Mouse (Mus musculus): ENCODE measurements at regions not wholly inside any gene's neighbourhood (a gene's known extent, or its start where the extent isn't known, plus 50 kb on each side); places are given as distances from the start of the nearest gene placed in this dataset.

DNA sequence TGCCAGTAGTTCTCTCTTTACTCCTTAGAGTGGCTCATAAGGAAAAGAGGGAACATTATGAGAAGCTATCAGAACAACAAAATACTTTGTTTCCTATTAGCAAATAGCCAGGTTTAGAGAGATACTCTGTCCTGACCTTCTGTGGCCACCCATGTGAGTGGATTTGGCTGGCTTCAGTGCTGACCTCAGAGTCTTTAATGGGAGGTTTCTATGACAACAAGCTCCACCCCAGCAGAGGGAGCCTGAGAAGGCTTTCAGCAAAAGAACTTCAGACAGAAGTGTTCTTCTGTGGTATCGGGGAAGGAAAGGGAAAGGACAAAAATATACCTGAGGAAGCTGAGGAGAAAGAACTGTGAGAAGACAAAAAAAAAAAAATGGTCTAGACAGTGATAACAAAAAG, 108.1 kb upstream of the Nhs start:
- 46% methylated on average over 1 of the region's 1 CpGs for WGBS
- no peak overlapping the region for H3K27ac ChIP-seq (replicated peaks; ENCODE audit: low read depth, low read length)
- no peak overlapping the region for H3K9ac ChIP-seq (ENCODE audit: low read depth, low read length)
- no peaks in the 10 kb centered on the region for H3K36me3 ChIP-seq (ENCODE audit: control insufficient read depth, insufficient read depth, low read length)
- H3K4me1 ChIP-seq (ENCODE audit: control insufficient read depth, insufficient read depth, low read length): no peaks in the 10 kb centered on the region
- H3K4me3 ChIP-seq (ENCODE audit: low read depth, low read length): no peak overlapping the region
- no peaks in the 10 kb centered on the region; the same call in none of the 2 replicates for H3K27me3 ChIP-seq (replicated peaks; ENCODE audit: control insufficient read depth, insufficient read depth, low read length)
- ATAC-seq (ENCODE audit: low read depth) (no peak), DNase-seq (ENCODE audit: low spot score) (peak; percentile 53)
- H3K4me2 ChIP-seq (ENCODE audit: low read depth, low read length): no peak overlapping the region
- no peaks in the 10 kb centered on the region for H3K9me3 ChIP-seq (ENCODE audit: control insufficient read depth, low read length)

- WGBS: 63% methylated on average over 1 of the region's 1 CpGs
- Histone ChIP-seq H3K4me1 (ENCODE audit: control insufficient read depth, insufficient read depth, low read length) (no peaks in the 10 kb centered on the region), H3K36me3 (ENCODE audit: control insufficient read depth, insufficient read depth, low read length) (no peaks in the 10 kb centered on the region), H3K9me3 (ENCODE audit: control insufficient read depth, low read length) (no peaks in the 10 kb centered on the region), H3K4me3 (ENCODE audit: low read depth, low read length) (no peak overlapping the region), H3K9ac (ENCODE audit: low read depth, low read length) (no peak overlapping the region), H3K27ac (replicated peaks; ENCODE audit: low read depth, low read length) (no peak overlapping the region), H3K27me3 (replicated peaks; ENCODE audit: control insufficient read depth, insufficient read depth, low read length) (no peaks in the 10 kb centered on the region; the same call in none of the 2 replicates), H3K4me2 (ENCODE audit: low read depth, low read length) (no peak overlapping the region)
- peak; percentile 90 for ATAC-seq (ENCODE audit: low read depth)
- peak; percentile 66 for DNase-seq (ENCODE audit: low spot score)
Measured at GRCm38 (mm10) chrX:162266769-162267168, 107.2 kb upstream of the Nhs start.

- Histone ChIP-seq H3K27ac (replicated peaks; ENCODE audit: low read depth, low read length) (no peak overlapping the region), H3K4me1 (ENCODE audit: control insufficient read depth, insufficient read depth, low read length) (no peaks in the 10 kb centered on the region), H3K9ac (ENCODE audit: low read depth, low read length) (no peak overlapping the region), H3K36me3 (ENCODE audit: control insufficient read depth, insufficient read depth, low read length) (no peaks in the 10 kb centered on the region), H3K4me2 (ENCODE audit: low read depth, low read length) (no peak overlapping the region), H3K4me3 (ENCODE audit: low read depth, low read length) (no peak overlapping the region), H3K9me3 (ENCODE audit: control insufficient read depth, low read length) (no peaks in the 10 kb centered on the region), H3K27me3 (replicated peaks; ENCODE audit: control insufficient read depth, insufficient read depth, low read length) (0 out of 2 replicates have a peak, but pooled peaks cover 3% of the 10 kb centered on the region)
- ATAC-seq (ENCODE audit: low read depth) (no peak), DNase-seq (ENCODE audit: low spot score) (no peak)
- WGBS: 78% methylated on average over 3 of the region's 3 CpGs
Measured at GRCm38 (mm10) chrX:162257398-162257797, 97.9 kb upstream of the Nhs start.

DNA sequence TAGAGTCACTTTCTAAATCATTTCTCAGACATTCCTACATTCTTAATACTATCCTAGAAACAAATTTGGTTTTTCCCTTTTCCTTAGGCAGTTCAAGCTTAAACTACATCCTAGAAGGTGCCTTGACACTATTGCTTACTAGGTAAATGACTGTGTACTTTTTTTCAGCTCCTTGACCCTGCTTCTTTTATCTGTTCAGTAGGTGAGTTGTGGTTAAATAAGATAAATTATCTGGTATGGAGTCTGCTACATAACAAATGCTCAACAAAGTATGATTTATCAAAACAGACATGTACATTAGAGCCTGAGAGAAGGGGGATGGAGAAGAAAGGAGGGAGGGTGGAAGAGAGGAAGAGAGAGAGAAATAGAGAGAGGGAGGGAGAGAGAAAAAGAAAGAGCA, 96.3 kb upstream of the Nhs start:
- Histone ChIP-seq H3K9me3 (ENCODE audit: control insufficient read depth, low read length) (no peaks in the 10 kb centered on the region), H3K27ac (replicated peaks; ENCODE audit: low read depth, low read length) (no peak overlapping the region), H3K9ac (ENCODE audit: low read depth, low read length) (no peak overlapping the region), H3K27me3 (replicated peaks; ENCODE audit: control insufficient read depth, insufficient read depth, low read length) (no peaks in the 10 kb centered on the region), H3K4me1 (ENCODE audit: control insufficient read depth, insufficient read depth, low read length) (no peaks in the 10 kb centered on the region), H3K4me2 (ENCODE audit: low read depth, low read length) (no peak overlapping the region), H3K4me3 (ENCODE audit: low read depth, low read length) (no peak overlapping the region), H3K36me3 (ENCODE audit: control insufficient read depth, insufficient read depth, low read length) (no peaks in the 10 kb centered on the region)
- ATAC-seq (ENCODE audit: low read depth) (no peak), DNase-seq (ENCODE audit: low spot score) (no peak)

DNA sequence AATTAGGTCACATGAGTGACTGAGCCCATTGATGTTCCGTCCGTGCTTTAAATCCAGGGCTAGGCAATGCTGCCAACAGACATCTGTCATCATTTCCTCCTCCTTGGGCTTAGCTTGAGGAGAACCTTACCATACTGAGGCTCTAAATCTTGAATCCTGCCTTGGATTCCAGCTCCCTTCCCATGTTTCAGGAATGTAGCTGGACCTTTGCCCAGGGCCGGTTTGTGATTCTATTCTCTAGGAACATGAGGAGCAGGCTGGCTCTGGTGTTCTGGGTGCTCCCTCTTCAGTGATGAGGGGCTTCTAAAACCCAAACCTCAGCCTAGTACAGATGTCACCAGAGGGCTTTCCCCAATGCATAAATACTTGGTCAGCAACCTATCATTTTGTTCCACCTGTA, 81.8 kb upstream of the Nhs start:
- Histone ChIP-seq H3K36me3 (ENCODE audit: control insufficient read depth, insufficient read depth, low read length) (no peaks in the 10 kb centered on the region), H3K4me3 (ENCODE audit: low read depth, low read length) (no peak overlapping the region), H3K27ac (replicated peaks; ENCODE audit: low read depth, low read length) (no peak overlapping the region), H3K9ac (ENCODE audit: low read depth, low read length) (no peak overlapping the region), H3K9me3 (ENCODE audit: control insufficient read depth, low read length) (no peaks in the 10 kb centered on the region), H3K4me1 (ENCODE audit: control insufficient read depth, insufficient read depth, low read length) (no peaks in the 10 kb centered on the region), H3K4me2 (ENCODE audit: low read depth, low read length) (no peak overlapping the region), H3K27me3 (replicated peaks; ENCODE audit: control insufficient read depth, insufficient read depth, low read length) (peaks cover 23% of the 10 kb centered on the region; the same call in 1 of the 2 replicates)
- peak; percentile 18 for DNase-seq (ENCODE audit: low spot score)
- no peak for ATAC-seq (ENCODE audit: low read depth)
- 72% methylated on average over 3 of the region's 3 CpGs for WGBS

DNA sequence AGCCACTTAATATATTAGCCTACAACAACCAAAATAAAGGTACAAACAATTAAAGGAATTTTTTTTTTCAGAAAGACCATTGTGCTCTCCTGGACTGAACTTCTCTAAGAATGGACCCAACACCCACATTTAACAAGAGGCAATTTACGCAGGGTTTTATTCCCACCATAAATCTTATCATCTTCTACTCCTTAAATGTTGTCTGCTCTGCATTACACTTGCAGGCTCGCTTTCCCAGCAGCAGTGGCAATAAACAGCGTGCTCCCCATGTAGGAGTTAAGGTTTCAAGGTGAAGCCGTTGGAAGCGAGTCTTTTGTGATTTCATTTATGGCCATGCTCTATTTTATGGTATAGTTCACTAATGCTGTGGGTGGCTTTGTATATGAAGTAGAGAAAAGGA, 76.0 kb upstream of the Nhs start:
- no peaks in the 10 kb centered on the region for H3K4me1 ChIP-seq (ENCODE audit: control insufficient read depth, insufficient read depth, low read length)
- no peak overlapping the region for H3K4me2 ChIP-seq (ENCODE audit: low read depth, low read length)
- no peak overlapping the region for H3K4me3 ChIP-seq (ENCODE audit: low read depth, low read length)
- no peak overlapping the region for H3K9ac ChIP-seq (ENCODE audit: low read depth, low read length)
- H3K27ac ChIP-seq (replicated peaks; ENCODE audit: low read depth, low read length): no peak overlapping the region
- 86% methylated on average over 5 of the region's 5 CpGs for WGBS
- ATAC-seq (ENCODE audit: low read depth): no peak
- DNase-seq (ENCODE audit: low spot score): no peak
- no peaks in the 10 kb centered on the region for H3K9me3 ChIP-seq (ENCODE audit: control insufficient read depth, low read length)
- H3K27me3 ChIP-seq (replicated peaks; ENCODE audit: control insufficient read depth, insufficient read depth, low read length): peaks cover 9% of the 10 kb centered on the region
- H3K36me3 ChIP-seq (ENCODE audit: control insufficient read depth, insufficient read depth, low read length): no peaks in the 10 kb centered on the region

- Histone ChIP-seq H3K4me3 (ENCODE audit: low read depth, low read length) (no peak overlapping the region), H3K27ac (replicated peaks; ENCODE audit: low read depth, low read length) (no peak overlapping the region), H3K36me3 (ENCODE audit: control insufficient read depth, insufficient read depth, low read length) (no peaks in the 10 kb centered on the region), H3K4me1 (ENCODE audit: control insufficient read depth, insufficient read depth, low read length) (no peaks in the 10 kb centered on the region), H3K9me3 (ENCODE audit: control insufficient read depth, low read length) (no peaks in the 10 kb centered on the region), H3K4me2 (ENCODE audit: low read depth, low read length) (no peak overlapping the region), H3K27me3 (replicated peaks; ENCODE audit: control insufficient read depth, insufficient read depth, low read length) (peaks cover 10% of the 10 kb centered on the region; the same call in 1 of the 2 replicates), H3K9ac (ENCODE audit: low read depth, low read length) (no peak overlapping the region)
- ATAC-seq (ENCODE audit: low read depth) (no peak), DNase-seq (ENCODE audit: low spot score) (no peak)
- 49% methylated on average over 2 of the region's 2 CpGs for WGBS
Measured at GRCm38 (mm10) chrX:162210848-162211247, 51.3 kb upstream of the Nhs start.
